Mouse (Mus musculus) olfactory bulb, adult 2 months (tissue): Measurements from ENCODE around the gene Ccin.

Experiments used
- CTCF ChIP-seq: fragments of 200-500 bp; IDR thresholded peaks from 2 replicates; pipeline ENCODE4 v1.5.1; 2012; ENCODE audit warnings: low read depth, mild to moderate bottlenecking, low read length, moderate library complexity; ENCODE audit not compliant: insufficient read depth
- POLR2A ChIP-seq: fragments of 200-500 bp; IDR thresholded peaks from 2 replicates; pipeline ENCODE4 v1.6.1; 2012; ENCODE audit warnings: mild to moderate bottlenecking, low read depth, low read length, moderate library complexity; ENCODE audit not compliant: insufficient read depth

DNA sequence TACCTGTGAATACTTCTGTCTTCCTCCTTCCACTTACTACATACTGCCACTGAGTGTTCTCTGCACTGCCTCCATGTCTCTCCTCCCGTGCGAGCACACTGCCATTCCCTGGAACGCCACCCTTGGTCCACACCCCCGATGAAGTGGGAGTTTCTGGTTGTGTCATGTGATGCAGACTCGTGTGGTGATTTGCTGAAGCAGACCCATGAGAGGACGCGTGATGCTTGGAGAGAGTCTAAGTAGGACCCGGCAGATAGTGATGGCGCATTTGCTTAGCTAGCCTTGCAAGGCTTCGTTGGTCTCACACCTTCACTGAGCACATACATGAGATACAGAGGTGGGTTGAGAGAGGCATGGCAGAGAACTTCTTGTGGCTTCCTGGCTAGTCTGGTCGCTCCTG is 9.8 kb downstream of the Ccin start:
- no peak for TF ChIP-seq CTCF
- no peak for TF ChIP-seq POLR2A
